Mouse (Mus musculus): ENCODE measurements around the gene Zfp109. TPM values are rescaled to one million over a fixed set of nuclear protein-coding genes. Genes with fewer than 3 reads are reported as not detected.
A peak's percentile ranks its signal among the peaks of the same experiment; 100 is the strongest.

Gene Zfp109
- polyA plus RNA-seq, 1 experiment from 2014 or later, result 5.9 TPM

- peaks cover 3% of the 10 kb centered on the region; the same call in 1 of the 2 replicates for H3K36me3 ChIP-seq (replicated peaks)
- 64% methylated on average over 24 of the region's 24 CpGs for WGBS
- no peak overlapping the region for H3K9ac ChIP-seq
- H3K27me3 ChIP-seq (replicated peaks), result no peaks in the 10 kb centered on the region
- no peak for ATAC-seq (replicated peaks)
- no peak overlapping the region for H3K4me2 ChIP-seq
- H3K4me3 ChIP-seq, result no peak overlapping the region
- 0 out of 2 replicates have a peak overlapping the region, but pooled peaks have one; percentile 0 for H3K27ac ChIP-seq
- no peaks in the 10 kb centered on the region for H3K9me3 ChIP-seq
- peaks cover 12% of the 10 kb centered on the region for H3K4me1 ChIP-seq
These were observed 31.1 kb upstream of the Zfp109 start for GRCm38 (mm10) chr7:24268176-24269155.

GRCm38 (mm10) chr7:24260000-24260312, 22.6 kb upstream of the Zfp109 start:
- Histone ChIP-seq H3K4me3 (no peak overlapping the region), H3K36me3 (replicated peaks) (peaks cover 20% of the 10 kb centered on the region), H3K4me2 (no peak overlapping the region), H3K27ac (no peak overlapping the region), H3K9me3 (no peaks in the 10 kb centered on the region), H3K4me1 (peaks cover 17% of the 10 kb centered on the region), H3K27me3 (replicated peaks) (no peaks in the 10 kb centered on the region), H3K9ac (no peak overlapping the region)
- 89% methylated on average over 4 of the region's 4 CpGs for WGBS
- ATAC-seq (replicated peaks), result no peak

GRCm38 (mm10) chr7:24259306-24259999, 22.1 kb upstream of the Zfp109 start:
- Histone ChIP-seq H3K27ac (no peak overlapping the region), H3K4me2 (no peak overlapping the region), H3K4me1 (peaks cover 19% of the 10 kb centered on the region), H3K9ac (no peak overlapping the region), H3K4me3 (no peak overlapping the region), H3K9me3 (no peaks in the 10 kb centered on the region), H3K27me3 (replicated peaks) (no peaks in the 10 kb centered on the region), H3K36me3 (replicated peaks) (peaks cover 20% of the 10 kb centered on the region)
- 90% methylated on average over 13 of the region's 13 CpGs for WGBS
- no peak for ATAC-seq (replicated peaks)

GRCm38 (mm10) chr7:24254633-24255474, 17.5 kb upstream of the Zfp109 start, which contains the start of gene Zfp108:
TSS of gene Zfp108 (plus strand) at chr7:24254794.
- H3K4me3 ChIP-seq, result peak within 1 kb of the TSS; percentile 49
- H3K4me1 ChIP-seq, result peaks cover 23% of the 10 kb centered on the region
- ATAC-seq (replicated peaks), result peak; percentile 93
- H3K27me3 ChIP-seq (replicated peaks), result no peaks in the 10 kb centered on the region
- H3K36me3 ChIP-seq (replicated peaks), result 0 out of 2 replicates have a peak, but pooled peaks cover 1% of the 10 kb centered on the region
- WGBS, result 19% methylated on average over 21 of the region's 21 CpGs
- peak within 1 kb of the TSS; percentile 75 for H3K4me2 ChIP-seq
- H3K9ac ChIP-seq, result peak within 1 kb of the TSS; percentile 56
- peak within 1 kb of the TSS; percentile 64 for H3K27ac ChIP-seq
- no peaks in the 10 kb centered on the region for H3K9me3 ChIP-seq

- Histone ChIP-seq H3K27me3 (replicated peaks) (no peaks in the 10 kb centered on the region), H3K9me3 (no peaks in the 10 kb centered on the region), H3K9ac (no peak overlapping the region), H3K36me3 (replicated peaks) (no peaks in the 10 kb centered on the region), H3K4me3 (peak overlapping the region; percentile 49), H3K4me2 (peak overlapping the region; percentile 75), H3K27ac (no peak overlapping the region), H3K4me1 (peaks cover 23% of the 10 kb centered on the region)
- 62% methylated on average over 9 of the region's 9 CpGs for WGBS
- ATAC-seq (replicated peaks), result peak; percentile 76
These were observed 16.6 kb upstream of the Zfp109 start for GRCm38 (mm10) chr7:24253779-24254615.

- no peak for ATAC-seq (replicated peaks)
- H3K27ac ChIP-seq, result no peak within 1 kb of the TSS
- H3K9me3 ChIP-seq, result no peaks in the 10 kb centered on the region
- H3K4me1 ChIP-seq, result peaks cover 11% of the 10 kb centered on the region
- H3K27me3 ChIP-seq (replicated peaks), result no peaks in the 10 kb centered on the region
- H3K4me3 ChIP-seq, result no peak within 1 kb of the TSS
- H3K36me3 ChIP-seq (replicated peaks), result no peaks in the 10 kb centered on the region
- WGBS, result 86% methylated on average over 5 of the region's 5 CpGs
- H3K9ac ChIP-seq, result no peak within 1 kb of the TSS
- no peak within 1 kb of the TSS for H3K4me2 ChIP-seq
These were observed 26.0 kb downstream of the Zfp109 start, which contains the start of gene Zfp111 for GRCm38 (mm10) chr7:24211343-24211742. TSS of gene Zfp111 (minus strand) at chr7:24211443.

- no peak for ATAC-seq (replicated peaks)
- H3K4me3 ChIP-seq, result no peak overlapping the region
- H3K27ac ChIP-seq, result no peak overlapping the region
- 0 out of 2 replicates have a peak, but pooled peaks cover 3% of the 10 kb centered on the region for H3K36me3 ChIP-seq (replicated peaks)
- H3K9me3 ChIP-seq, result no peaks in the 10 kb centered on the region
- H3K27me3 ChIP-seq (replicated peaks), result no peaks in the 10 kb centered on the region
- H3K4me2 ChIP-seq, result no peak overlapping the region
- H3K4me1 ChIP-seq, result peaks cover 11% of the 10 kb centered on the region
- 82% methylated on average over 2 of the region's 2 CpGs for WGBS
- H3K9ac ChIP-seq, result no peak overlapping the region
These were observed 27.1 kb downstream of the Zfp109 start for GRCm38 (mm10) chr7:24210296-24210695.

GRCm38 (mm10) chr7:24208282-24208886, 29.0 kb downstream of the Zfp109 start:
- no peaks in the 10 kb centered on the region for H3K9me3 ChIP-seq
- no peaks in the 10 kb centered on the region for H3K27me3 ChIP-seq (replicated peaks)
- no peak overlapping the region for H3K9ac ChIP-seq
- peaks cover 10% of the 10 kb centered on the region; the same call in 1 of the 2 replicates for H3K36me3 ChIP-seq (replicated peaks)
- WGBS, result 64% methylated on average over 7 of the region's 7 CpGs
- H3K27ac ChIP-seq, result no peak overlapping the region
- H3K4me1 ChIP-seq, result peaks cover 11% of the 10 kb centered on the region
- H3K4me3 ChIP-seq, result peak overlapping the region; percentile 68
- peak overlapping the region; percentile 71 for H3K4me2 ChIP-seq
- ATAC-seq (replicated peaks), result peak; percentile 76

- H3K9me3 ChIP-seq, result no peaks in the 10 kb centered on the region
- peak overlapping the region; percentile 72 for H3K27ac ChIP-seq
- peak; percentile 91 for ATAC-seq (replicated peaks)
- 11% methylated on average over 24 of the region's 24 CpGs for WGBS
- H3K4me2 ChIP-seq, result peak overlapping the region; percentile 71
- H3K9ac ChIP-seq, result peak overlapping the region; percentile 77
- H3K4me3 ChIP-seq, result peak overlapping the region; percentile 68
- H3K36me3 ChIP-seq (replicated peaks), result peaks cover 10% of the 10 kb centered on the region; the same call in 1 of the 2 replicates
- no peaks in the 10 kb centered on the region for H3K27me3 ChIP-seq (replicated peaks)
- H3K4me1 ChIP-seq, result peaks cover 11% of the 10 kb centered on the region
These were observed 29.7 kb downstream of the Zfp109 start for GRCm38 (mm10) chr7:24207488-24208261.

GRCm38 (mm10) chr7:24196961-24197360, 40.4 kb downstream of the Zfp109 start:
- ATAC-seq (replicated peaks), result no peak
- Histone ChIP-seq H3K27ac (no peak overlapping the region), H3K9me3 (no peaks in the 10 kb centered on the region), H3K9ac (no peak overlapping the region), H3K4me2 (no peak overlapping the region), H3K4me1 (no peaks in the 10 kb centered on the region), H3K4me3 (no peak overlapping the region), H3K36me3 (replicated peaks) (peaks cover 54% of the 10 kb centered on the region), H3K27me3 (replicated peaks) (no peaks in the 10 kb centered on the region)
- 97% methylated on average over 4 of the region's 4 CpGs for WGBS

All from midbrain, embryonic 15.5 days (tissue).